Mouse (Mus musculus): ENCODE results near the gene Tmem132b.

DNA sequence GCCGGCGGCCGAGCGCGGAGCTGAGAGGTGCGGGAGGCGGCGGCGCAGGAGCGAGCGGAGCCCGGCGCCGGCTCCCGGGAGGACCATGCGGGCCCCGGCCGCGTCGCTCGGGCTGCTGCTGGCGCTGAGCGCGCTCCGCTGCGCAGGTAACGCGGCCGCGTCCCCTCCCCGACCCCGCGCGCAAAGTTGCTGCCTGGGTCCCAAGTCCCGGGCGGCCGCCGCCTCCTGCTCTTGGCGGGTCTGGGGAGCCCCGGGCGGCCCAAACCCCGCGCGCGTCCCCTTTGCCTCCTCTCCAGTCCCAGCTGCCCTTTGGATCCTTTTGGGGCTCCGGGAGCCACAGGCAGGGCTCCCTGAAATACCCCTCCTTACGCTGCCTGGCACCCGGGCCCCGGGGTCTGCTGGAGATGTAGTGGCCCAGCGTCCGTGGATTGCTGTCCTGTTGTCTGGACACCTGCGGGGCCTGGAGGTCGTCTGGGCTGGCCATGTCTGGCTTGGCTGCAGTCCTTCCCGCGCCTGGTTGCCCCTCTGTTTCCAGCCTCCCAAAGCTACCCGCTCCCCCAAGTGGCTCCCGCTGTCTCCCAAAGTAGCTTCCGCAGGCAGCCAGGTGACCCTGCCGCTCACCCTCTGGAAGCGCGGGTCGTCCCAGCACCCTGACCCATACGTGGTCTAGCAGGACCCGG lies 1.1 kb downstream of the Tmem132b start:
- TF ChIP-seq POLR2A (IDR thresholded peaks at IDR 0.05; ENCODE audit: borderline replicate concordance, extremely low read depth, insufficient read depth, insufficient read length, poor library complexity, severe bottlenecking) (no peak), CTCF (IDR thresholded peaks at IDR 0.05; ENCODE audit: borderline replicate concordance, extremely low read depth, insufficient read depth, insufficient read length) (no peak)
